Mouse (Mus musculus) stomach, embryonic 16.5 days (tissue): ENCODE measurements around the gene Hmcn1. TPM values are rescaled to one million over a fixed set of nuclear protein-coding genes. Genes with fewer than 3 reads are reported as not detected.

Experiments
- ATAC-seq: fragments of 200-750 bp; cut with Nextera tagmentation; 2 replicates; pipeline ENCODE4 v1.8.0; 2017; ENCODE audit warnings: moderate number of reproducible peaks, moderate TSS enrichment; ENCODE audit not compliant: insufficient read depth, low FRiP score
- H3K27ac ChIP-seq: fragments of 300-500 bp; sonication (generic); 2 replicates; pipeline ENCODE4 v1.5.1; 2014; ENCODE audit warnings: low read length
- H3K27me3 ChIP-seq: fragments of 300-500 bp; sonication (generic); 2 replicates; pipeline ENCODE4 v1.6.1; 2014; ENCODE audit warnings: low read length, control low read depth, mixed read lengths; ENCODE audit not compliant: control insufficient read depth, insufficient read depth
- H3K36me3 ChIP-seq: fragments of 300-500 bp; sonication (generic); 2 replicates; pipeline ENCODE4 v1.6.1; 2014; ENCODE audit warnings: low read length; ENCODE audit not compliant: control insufficient read depth, insufficient read depth
- H3K4me1 ChIP-seq: fragments of 300-500 bp; sonication (generic); 2 replicates; pipeline ENCODE4 v1.6.1; 2014; ENCODE audit warnings: low read length, control low read depth, mixed read lengths; ENCODE audit not compliant: control insufficient read depth, insufficient read depth
- H3K4me2 ChIP-seq: fragments of 300-500 bp; sonication (generic); 2 replicates; pipeline ENCODE4 v1.6.1; 2014; ENCODE audit warnings: low read depth, low read length, mixed read lengths
- H3K4me3 ChIP-seq: fragments of 300-500 bp; sonication (generic); replicated peaks from 2 replicates; pipeline ENCODE4 v1.5.1; 2014; ENCODE audit warnings: mild to moderate bottlenecking, low read length
- H3K9ac ChIP-seq: fragments of 300-500 bp; sonication (generic); 2 replicates; pipeline ENCODE4 v1.6.1; 2014; ENCODE audit warnings: low read length
- H3K9me3 ChIP-seq: fragments of 300-500 bp; sonication (generic); replicated peaks from 2 replicates; pipeline ENCODE4 v1.6.1; 2016; ENCODE audit warnings: low read length, control low read depth; ENCODE audit not compliant: control insufficient read depth
- WGBS: fragments of 180-500 bp; shearing (Covaris S2); extraction: QIAGEN DNeasy Blood & Tissue Kit; methylation state at CpG from one replicate; pipeline ENCODE4 v1.1.7; 2014; 5-methylcytosine and 5-hydroxymethylcytosine counted together
- polyA plus RNA-seq: library from polyadenylated mRNA; unstranded; fragments of >200 nt; fragmentation: Nextera tagmentation; extraction: Ambion mirVana; gene quantifications from 2 replicates; pipeline ENCODE4 v1.2.1, GENCODE M21; 2015

Gene Hmcn1
- polyA plus RNA-seq, 1 experiment from 2014 or later, result 13.6 TPM

GRCm38 (mm10) chr1:150583734-150584133, 409.5 kb downstream of the Hmcn1 start:
- H3K27me3 ChIP-seq, result no peaks in the 10 kb centered on the region
- no peak overlapping the region for H3K4me3 ChIP-seq
- no peak overlapping the region for H3K27ac ChIP-seq
- no peaks in the 10 kb centered on the region for H3K36me3 ChIP-seq
- H3K4me1 ChIP-seq, result no peaks in the 10 kb centered on the region
- 59% methylated on average over 8 of the region's 8 CpGs for WGBS
- no peak overlapping the region for H3K4me2 ChIP-seq
- H3K9me3 ChIP-seq, result no peaks in the 10 kb centered on the region
- no peak overlapping the region for H3K9ac ChIP-seq
- no peak for ATAC-seq

GRCm38 (mm10) chr1:150580561-150580960, 412.7 kb downstream of the Hmcn1 start:
- no peaks in the 10 kb centered on the region for H3K27me3 ChIP-seq
- H3K9me3 ChIP-seq, result no peaks in the 10 kb centered on the region
- no peaks in the 10 kb centered on the region for H3K36me3 ChIP-seq
- H3K27ac ChIP-seq, result no peak overlapping the region
- no peak overlapping the region for H3K4me3 ChIP-seq
- 82% methylated on average over 7 of the region's 7 CpGs for WGBS
- no peak for ATAC-seq
- no peak overlapping the region for H3K4me2 ChIP-seq
- H3K9ac ChIP-seq, result no peak overlapping the region
- no peaks in the 10 kb centered on the region for H3K4me1 ChIP-seq

DNA sequence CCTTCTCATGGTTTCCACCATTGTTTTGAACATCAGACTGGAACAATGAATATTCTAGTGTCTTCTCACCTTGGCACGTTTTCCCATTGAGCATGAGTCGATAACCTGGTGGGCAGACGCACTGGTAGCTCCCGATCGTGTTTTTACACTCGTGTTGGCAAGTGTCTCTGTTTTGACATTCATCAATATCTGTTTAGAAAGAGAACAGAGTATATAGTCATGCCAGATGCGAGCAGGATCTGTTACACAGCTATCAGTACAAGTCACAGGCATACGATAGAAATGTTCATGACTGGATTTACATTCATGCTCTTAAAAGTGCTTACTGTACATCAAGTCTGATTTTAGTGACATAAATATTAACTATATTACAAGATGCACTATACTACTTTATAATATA, 419.8 kb downstream of the Hmcn1 start:
- Histone ChIP-seq H3K4me1 (no peaks in the 10 kb centered on the region), H3K4me2 (no peak overlapping the region), H3K27ac (no peak overlapping the region), H3K4me3 (no peak overlapping the region), H3K9me3 (no peaks in the 10 kb centered on the region), H3K27me3 (no peaks in the 10 kb centered on the region), H3K9ac (no peak overlapping the region), H3K36me3 (no peaks in the 10 kb centered on the region)
- ATAC-seq, result no peak
- WGBS, result 87% methylated on average over 8 of the region's 8 CpGs

DNA sequence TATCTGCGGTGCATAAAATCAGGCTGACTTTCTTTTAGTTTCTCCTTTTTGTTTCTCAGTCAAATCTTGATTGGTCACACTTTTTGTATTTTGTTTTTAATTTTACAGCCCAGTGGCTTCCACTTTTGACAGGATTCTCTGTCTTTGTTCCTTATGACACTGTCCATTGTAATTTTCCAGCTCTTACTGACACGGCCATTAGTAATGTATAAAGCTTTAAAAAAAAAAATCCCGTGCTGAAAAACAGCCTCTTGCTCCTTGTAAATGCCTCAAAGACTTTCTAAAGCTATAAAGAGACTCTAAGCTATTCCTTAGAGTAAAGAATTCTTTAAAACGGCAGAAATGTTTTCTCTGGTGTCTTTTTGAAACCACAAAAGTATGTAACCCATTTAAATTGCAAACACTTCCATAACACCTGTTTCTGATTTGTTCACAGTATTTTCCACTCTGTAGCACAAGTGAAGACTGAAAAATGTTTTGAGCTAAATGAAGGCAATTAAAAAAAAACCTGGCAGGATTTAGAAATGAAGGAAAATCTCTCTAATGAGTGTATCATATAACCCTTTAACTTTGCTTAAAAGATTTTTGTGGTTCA, 422.6 kb downstream of the Hmcn1 start:
- no peaks in the 10 kb centered on the region for H3K4me1 ChIP-seq
- H3K36me3 ChIP-seq, result no peaks in the 10 kb centered on the region
- no peaks in the 10 kb centered on the region for H3K9me3 ChIP-seq
- no peaks in the 10 kb centered on the region for H3K27me3 ChIP-seq
- ATAC-seq, result no peak
- H3K27ac ChIP-seq, result no peak overlapping the region
- no peak overlapping the region for H3K4me3 ChIP-seq
- no peak overlapping the region for H3K9ac ChIP-seq
- 59% methylated on average over 4 of the region's 4 CpGs for WGBS
- no peak overlapping the region for H3K4me2 ChIP-seq

- Histone ChIP-seq H3K4me2 (no peak overlapping the region), H3K27me3 (no peaks in the 10 kb centered on the region), H3K27ac (no peak overlapping the region), H3K4me3 (no peak overlapping the region), H3K9ac (no peak overlapping the region), H3K36me3 (no peaks in the 10 kb centered on the region; the same call in 1 of the 2 replicates), H3K4me1 (no peaks in the 10 kb centered on the region), H3K9me3 (no peaks in the 10 kb centered on the region)
- ATAC-seq, result no peak
- WGBS, result 84% methylated on average over 5 of the region's 5 CpGs
These were observed 423.3 kb downstream of the Hmcn1 start for GRCm38 (mm10) chr1:150569820-150570543.

DNA sequence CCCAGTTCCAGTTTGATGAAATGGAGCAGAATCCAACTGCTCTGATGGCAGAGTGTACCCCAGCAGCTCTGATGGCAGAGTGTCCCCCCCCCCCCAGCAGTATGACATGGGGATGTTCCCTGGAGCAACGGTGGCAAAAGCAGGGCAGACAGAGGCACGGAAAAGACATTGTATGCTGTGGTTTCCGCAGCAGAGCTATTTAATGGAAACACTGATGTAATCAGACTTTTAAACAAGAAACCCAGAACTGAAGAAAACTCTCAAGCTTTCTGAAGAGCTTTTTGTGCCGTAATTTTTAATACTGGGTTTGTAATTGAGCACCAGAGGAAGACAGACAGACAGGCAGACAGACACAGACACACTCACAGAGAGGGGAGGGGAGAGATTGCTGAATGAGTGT, 426.9 kb downstream of the Hmcn1 start:
- ATAC-seq, result no peak
- no peak overlapping the region for H3K4me3 ChIP-seq
- H3K27me3 ChIP-seq, result no peaks in the 10 kb centered on the region
- no peak overlapping the region for H3K27ac ChIP-seq
- no peak overlapping the region for H3K4me2 ChIP-seq
- no peak overlapping the region for H3K9ac ChIP-seq
- 82% methylated on average over 4 of the region's 4 CpGs for WGBS
- no peaks in the 10 kb centered on the region for H3K9me3 ChIP-seq
- H3K4me1 ChIP-seq, result no peaks in the 10 kb centered on the region
- H3K36me3 ChIP-seq, result no peaks in the 10 kb centered on the region; the same call in 1 of the 2 replicates

DNA sequence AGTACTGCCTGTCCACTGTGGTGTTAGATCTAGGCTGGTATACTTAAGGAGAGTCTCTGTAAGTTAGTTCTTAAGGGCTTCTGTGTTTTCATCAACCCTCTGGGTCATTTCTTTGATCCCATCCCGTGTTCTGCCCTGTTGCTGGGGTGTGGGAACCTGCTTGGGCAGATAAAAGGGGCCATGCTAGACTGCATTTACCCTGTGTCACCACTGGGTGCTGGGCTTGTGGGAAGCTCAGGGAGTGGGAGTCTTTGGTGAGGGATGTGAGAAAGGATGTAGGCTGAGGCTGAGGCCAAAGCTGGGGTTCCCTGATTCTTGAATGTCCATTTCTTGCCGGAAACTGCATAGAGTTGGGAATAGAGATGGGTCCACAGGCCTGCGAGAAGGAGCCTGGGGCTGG, 436.6 kb downstream of the Hmcn1 start:
- WGBS, result 65% methylated on average over 3 of the region's 3 CpGs

GRCm38 (mm10) chr1:150551390-150551789, 441.8 kb downstream of the Hmcn1 start:
- H3K27ac ChIP-seq, result no peak overlapping the region
- no peak overlapping the region for H3K9ac ChIP-seq
- no peak overlapping the region for H3K4me2 ChIP-seq
- H3K27me3 ChIP-seq, result no peaks in the 10 kb centered on the region
- H3K4me3 ChIP-seq, result no peak overlapping the region
- 91% methylated on average over 1 of the region's 1 CpGs for WGBS
- no peaks in the 10 kb centered on the region for H3K36me3 ChIP-seq
- H3K4me1 ChIP-seq, result no peaks in the 10 kb centered on the region
- ATAC-seq, result no peak
- H3K9me3 ChIP-seq, result no peaks in the 10 kb centered on the region

More for the DNA sequence above, 436.6 kb downstream of the Hmcn1 start:
- Histone ChIP-seq H3K9ac (no peak overlapping the region), H3K9me3 (no peaks in the 10 kb centered on the region), H3K4me1 (no peaks in the 10 kb centered on the region), H3K36me3 (no peaks in the 10 kb centered on the region), H3K27ac (no peak overlapping the region), H3K4me2 (no peak overlapping the region), H3K27me3 (no peaks in the 10 kb centered on the region), H3K4me3 (no peak overlapping the region)
- ATAC-seq, result no peak

GRCm38 (mm10) chr1:150546463-150546862, 446.8 kb downstream of the Hmcn1 start:
- H3K36me3 ChIP-seq, result no peaks in the 10 kb centered on the region
- H3K4me1 ChIP-seq, result no peaks in the 10 kb centered on the region
- ATAC-seq, result no peak
- no peak overlapping the region for H3K9ac ChIP-seq
- no peak overlapping the region for H3K27ac ChIP-seq
- H3K4me2 ChIP-seq, result no peak overlapping the region
- no peaks in the 10 kb centered on the region for H3K27me3 ChIP-seq
- H3K4me3 ChIP-seq, result no peak overlapping the region
- no peaks in the 10 kb centered on the region for H3K9me3 ChIP-seq
- WGBS, result 70% methylated on average over 3 of the region's 3 CpGs
